Mouse (Mus musculus): Measurements from ENCODE around the gene Paqr5. TPM values are rescaled to one million over a fixed set of nuclear protein-coding genes. Genes with fewer than 3 reads are reported as not detected.

The Paqr5 gene
- polyA plus RNA-seq, 1 experiment = 0.02 TPM

DNA sequence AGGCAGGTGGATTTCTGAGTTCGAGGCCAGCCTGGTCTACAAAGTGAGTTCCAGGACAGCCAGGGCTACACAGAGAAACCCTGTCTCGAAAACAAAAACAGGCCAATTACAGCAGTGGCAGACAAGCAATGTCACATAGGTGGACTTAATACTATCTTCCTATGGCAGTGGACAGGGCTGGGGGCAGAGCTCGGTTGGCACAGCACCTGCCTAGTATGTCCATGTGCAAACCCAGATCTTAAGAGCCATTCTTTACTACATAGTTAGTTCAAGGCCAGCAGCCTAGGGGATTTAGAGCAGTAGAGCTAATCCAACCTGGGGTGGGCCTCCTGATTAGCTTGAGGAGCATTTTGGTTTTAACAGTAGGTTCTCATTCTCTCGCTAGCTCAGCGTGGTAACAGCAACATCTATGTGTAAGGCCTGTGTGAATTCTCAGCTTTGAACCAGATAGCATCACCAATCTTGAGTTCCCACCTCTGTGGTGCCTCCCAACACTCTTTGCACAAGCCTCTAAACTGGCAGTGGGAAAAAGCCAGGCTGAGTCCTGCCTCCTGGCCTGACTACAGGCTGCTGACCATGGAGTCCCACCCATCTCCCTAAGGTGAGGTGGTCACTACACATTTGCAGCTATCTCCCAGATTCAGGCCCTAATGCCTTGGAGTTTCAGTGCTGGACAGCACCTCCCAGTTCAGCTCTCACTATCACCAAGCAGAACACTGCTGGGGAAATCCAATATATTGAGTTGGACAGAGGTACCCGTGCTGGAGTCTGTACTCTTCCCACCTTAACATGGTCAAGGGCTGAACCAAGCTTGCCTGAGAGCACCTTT lies 115.1 kb downstream of the Paqr5 start:
- H3K27me3 ChIP-seq (ENCODE audit: control insufficient read depth, insufficient read depth, insufficient read length) = no peaks in the 10 kb centered on the region
- H3K79me2 ChIP-seq (ENCODE audit: control insufficient read depth, insufficient read depth) = peaks cover 9% of the 10 kb centered on the region
- H3K4me2 ChIP-seq (ENCODE audit: low read depth) = no peak overlapping the region
- peak; percentile 25 for TF ChIP-seq POLR2A (IDR thresholded peaks at IDR 0.05; ENCODE audit: insufficient read length, low read depth)
- no peak for TF ChIP-seq TCF12 (IDR thresholded peaks at IDR 0.05; ENCODE audit: insufficient read depth, poor library complexity, severe bottlenecking)
- TF ChIP-seq POLR2AphosphoS2 (IDR thresholded peaks at IDR 0.05; ENCODE audit: insufficient read length, low read depth) = peak; percentile 70
- H3ac ChIP-seq (ENCODE audit: control insufficient read depth, insufficient read length) = no peak overlapping the region
- H3K36me3 ChIP-seq (ENCODE audit: control insufficient read depth, insufficient read depth) = no peaks in the 10 kb centered on the region
- H3K4me3 ChIP-seq = no peak overlapping the region

DNA sequence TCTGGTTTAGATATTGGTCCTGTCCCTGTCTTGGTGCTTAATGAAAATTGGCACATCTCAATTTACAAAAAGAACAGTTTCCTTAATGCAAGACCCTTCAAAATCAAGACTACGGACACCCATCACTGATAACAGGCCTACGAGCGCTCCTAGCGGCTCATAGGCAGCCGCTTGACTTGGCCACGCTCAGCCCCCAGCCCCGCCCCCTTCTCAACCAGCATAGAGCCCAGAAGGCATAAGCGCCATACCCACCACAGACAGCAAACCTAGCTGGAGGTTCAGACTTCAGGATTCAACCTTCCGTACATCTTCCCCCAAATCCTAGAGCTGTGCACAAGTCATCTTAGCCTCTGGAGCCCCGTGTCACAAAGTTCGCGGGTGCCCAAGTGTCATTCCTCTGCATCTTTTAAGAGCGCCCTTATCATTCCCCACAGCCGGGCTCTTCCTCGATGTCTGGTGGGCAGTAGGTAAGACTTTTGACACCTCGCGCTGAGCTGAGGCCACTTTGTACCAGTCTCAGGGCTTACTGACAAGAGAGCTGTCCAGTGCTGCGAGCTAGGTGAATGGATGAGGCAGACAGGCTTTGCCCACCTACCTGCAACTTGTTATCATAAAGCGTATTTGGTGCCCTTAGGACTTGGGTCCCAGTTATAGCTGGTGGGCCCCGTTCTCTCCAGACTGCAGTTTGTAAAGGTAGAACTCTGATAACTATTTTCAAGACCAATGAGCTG lies 116.0 kb downstream of the Paqr5 start:
- Histone ChIP-seq H3K4me3 (no peak overlapping the region), H3K36me3 (ENCODE audit: control insufficient read depth, insufficient read depth) (no peaks in the 10 kb centered on the region), H3K27me3 (ENCODE audit: control insufficient read depth, insufficient read depth, insufficient read length) (no peaks in the 10 kb centered on the region), H3ac (ENCODE audit: control insufficient read depth, insufficient read length) (no peak overlapping the region), H3K79me2 (ENCODE audit: control insufficient read depth, insufficient read depth) (peaks cover 9% of the 10 kb centered on the region), H3K4me2 (ENCODE audit: low read depth) (no peak overlapping the region)
- TF ChIP-seq POLR2AphosphoS2 (IDR thresholded peaks at IDR 0.05; ENCODE audit: insufficient read length, low read depth) (peak; percentile 30), REST (IDR thresholded peaks at IDR 0.05; ENCODE audit: insufficient read depth, insufficient read length) (no peak), TCF12 (IDR thresholded peaks at IDR 0.05; ENCODE audit: insufficient read depth, poor library complexity, severe bottlenecking) (no peak)

DNA sequence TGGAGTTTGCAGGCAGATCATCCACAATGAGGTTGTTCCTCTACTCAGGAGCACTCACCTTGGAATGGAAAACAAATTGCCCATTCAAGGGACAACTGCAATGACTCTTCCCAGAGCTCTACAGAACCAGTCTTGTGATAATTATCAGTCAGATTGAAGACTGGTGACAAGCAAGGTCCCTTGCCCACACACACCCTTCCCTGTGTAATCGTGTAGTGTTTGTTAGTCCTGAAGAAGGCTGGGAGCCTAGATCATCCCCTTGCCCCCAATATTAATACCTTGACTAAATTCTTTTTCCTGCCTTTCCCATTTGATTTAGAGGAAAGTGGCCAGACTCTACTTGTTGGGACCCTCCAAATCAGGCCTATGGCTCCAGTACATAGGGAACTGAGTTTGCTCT lies 117.0 kb downstream of the Paqr5 start:
- Histone ChIP-seq H3K27me3 (ENCODE audit: control insufficient read depth, insufficient read depth, insufficient read length) (no peaks in the 10 kb centered on the region), H3ac (ENCODE audit: control insufficient read depth, insufficient read length) (no peak overlapping the region), H3K79me2 (ENCODE audit: control insufficient read depth, insufficient read depth) (peaks cover 9% of the 10 kb centered on the region), H3K4me2 (ENCODE audit: low read depth) (no peak overlapping the region), H3K36me3 (ENCODE audit: control insufficient read depth, insufficient read depth) (no peaks in the 10 kb centered on the region), H3K4me3 (no peak overlapping the region)
- no peak for TF ChIP-seq REST (IDR thresholded peaks at IDR 0.05; ENCODE audit: insufficient read depth, insufficient read length)
- TF ChIP-seq POLR2AphosphoS2 (IDR thresholded peaks at IDR 0.05; ENCODE audit: insufficient read length, low read depth) = peak; percentile 58

DNA sequence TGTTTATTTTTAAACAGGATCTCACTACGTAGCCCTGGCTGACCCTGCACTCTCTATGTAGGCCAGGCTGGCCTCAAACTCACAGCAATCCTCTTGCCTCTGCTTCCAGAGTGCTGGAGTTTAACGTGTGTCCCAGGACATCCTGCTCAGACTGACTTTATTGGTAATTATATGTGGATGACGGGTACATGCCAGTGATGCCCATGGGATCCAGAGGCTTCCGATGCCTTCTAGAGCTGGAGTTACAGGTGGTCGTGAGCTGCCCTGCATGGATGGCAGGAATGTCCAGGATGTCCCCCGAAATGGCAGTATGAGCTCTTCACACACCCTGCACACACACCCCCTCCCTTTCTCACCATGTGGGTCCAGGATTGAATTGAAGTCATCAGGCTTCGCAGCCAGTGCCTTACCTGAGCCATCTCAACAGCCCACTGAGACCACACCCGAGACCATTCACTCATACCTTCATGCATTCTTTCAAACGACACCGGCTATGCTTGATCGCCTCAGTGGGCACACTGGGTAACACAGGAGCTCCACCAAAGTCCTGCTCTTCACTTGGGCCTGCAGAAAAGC lies 117.7 kb downstream of the Paqr5 start:
- no peak overlapping the region for H3K4me3 ChIP-seq
- H3K4me2 ChIP-seq (ENCODE audit: low read depth) = no peak overlapping the region
- H3K79me2 ChIP-seq (ENCODE audit: control insufficient read depth, insufficient read depth) = peaks cover 6% of the 10 kb centered on the region
- TF ChIP-seq TCF3 (IDR thresholded peaks at IDR 0.05; ENCODE audit: insufficient read length, low read depth) (no peak), REST (IDR thresholded peaks at IDR 0.05; ENCODE audit: insufficient read depth, insufficient read length) (no peak), POLR2AphosphoS2 (IDR thresholded peaks at IDR 0.05; ENCODE audit: insufficient read length, low read depth) (peak; percentile 52)
- H3K36me3 ChIP-seq (ENCODE audit: control insufficient read depth, insufficient read depth) = no peaks in the 10 kb centered on the region
- no peaks in the 10 kb centered on the region for H3K27me3 ChIP-seq (ENCODE audit: control insufficient read depth, insufficient read depth, insufficient read length)
- H3ac ChIP-seq (ENCODE audit: control insufficient read depth, insufficient read length) = no peak overlapping the region

DNA sequence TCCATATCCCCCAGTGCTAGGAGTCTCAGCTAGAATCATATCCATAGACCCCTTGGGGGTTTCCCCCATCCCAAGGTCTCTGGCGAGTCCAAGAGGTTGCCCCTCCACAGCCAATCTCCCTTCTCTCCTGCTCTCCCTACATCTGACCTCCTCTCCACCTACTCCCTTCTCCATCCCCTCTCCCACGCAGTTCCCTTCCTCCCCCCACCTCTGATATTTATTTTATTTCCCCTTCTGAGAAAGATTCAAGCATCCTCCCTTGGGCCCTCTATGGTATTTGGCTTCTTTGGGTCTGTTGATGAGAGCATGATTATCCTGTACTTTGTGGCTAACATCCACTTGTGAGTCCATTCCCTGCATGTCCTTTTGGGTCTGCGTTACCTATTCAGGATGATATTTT lies 118.3 kb downstream of the Paqr5 start:
- Histone ChIP-seq H3K4me2 (ENCODE audit: low read depth) (no peak overlapping the region), H3K79me2 (ENCODE audit: control insufficient read depth, insufficient read depth) (peaks cover under 1% of the 10 kb centered on the region), H3K4me3 (no peak overlapping the region), H3ac (ENCODE audit: control insufficient read depth, insufficient read length) (no peak overlapping the region), H3K27me3 (ENCODE audit: control insufficient read depth, insufficient read depth, insufficient read length) (no peaks in the 10 kb centered on the region), H3K36me3 (ENCODE audit: control insufficient read depth, insufficient read depth) (no peaks in the 10 kb centered on the region)
- no peak for TF ChIP-seq TCF12 (IDR thresholded peaks at IDR 0.05; ENCODE audit: insufficient read depth, poor library complexity, severe bottlenecking)
- TF ChIP-seq SRF (IDR thresholded peaks at IDR 0.05; ENCODE audit: control insufficient read depth, insufficient read length, low read depth) = no peak
- no peak for TF ChIP-seq TCF3 (IDR thresholded peaks at IDR 0.05; ENCODE audit: insufficient read length, low read depth)
- TF ChIP-seq CEBPB (IDR thresholded peaks at IDR 0.05; ENCODE audit: insufficient read depth, poor library complexity, severe bottlenecking) = no peak
- TF ChIP-seq E2F4 (IDR thresholded peaks at IDR 0.05; ENCODE audit: insufficient read depth) = no peak
- TF ChIP-seq MYOG (IDR thresholded peaks at IDR 0.05; ENCODE audit: control insufficient read depth in 1 of 3, insufficient read depth in 1 of 3, insufficient read length in 2 of 3, low read depth in 2 of 3) = no peak
- TF ChIP-seq POLR2A (IDR thresholded peaks at IDR 0.05; ENCODE audit: insufficient read length, low read depth) = no peak
- no peak for TF ChIP-seq USF1 (IDR thresholded peaks at IDR 0.05; ENCODE audit: low read depth)
- no peak for TF ChIP-seq POLR2AphosphoS2 (IDR thresholded peaks at IDR 0.05; ENCODE audit: insufficient read length, low read depth)
- no peak for TF ChIP-seq REST (IDR thresholded peaks at IDR 0.05; ENCODE audit: insufficient read depth, insufficient read length)
- no peak for TF ChIP-seq MYOD1 (IDR thresholded peaks at IDR 0.05; ENCODE audit: control insufficient read depth in 1 of 3, insufficient read length in 2 of 3, low read depth in 2 of 3)
- no peak for TF ChIP-seq MAX (IDR thresholded peaks at IDR 0.05; ENCODE audit: low read depth)

All from myocyte (in vitro differentiated cells).